Mouse (Mus musculus) brain, embryonic 14.5 days (tissue): ENCODE measurements around the gene Cdc42ep1.

ENCODE experiments used
- CTCF ChIP-seq: fragments of 200-500 bp; IDR thresholded peaks from 2 replicates; pipeline ENCODE4 v1.5.1; 2012; ENCODE audit warnings: inconsistent platforms, mild to moderate bottlenecking, moderate library complexity, borderline replicate concordance; ENCODE audit not compliant: insufficient read depth, insufficient read length; ENCODE audit errors: extremely low read depth
- POLR2A ChIP-seq: fragments of 200-500 bp; IDR thresholded peaks from 2 replicates; pipeline ENCODE4 v1.6.1; 2012; ENCODE audit warnings: mild to moderate bottlenecking, inconsistent platforms, borderline replicate concordance; ENCODE audit not compliant: poor library complexity, insufficient read depth, insufficient read length, severe bottlenecking; ENCODE audit errors: extremely low read depth

DNA sequence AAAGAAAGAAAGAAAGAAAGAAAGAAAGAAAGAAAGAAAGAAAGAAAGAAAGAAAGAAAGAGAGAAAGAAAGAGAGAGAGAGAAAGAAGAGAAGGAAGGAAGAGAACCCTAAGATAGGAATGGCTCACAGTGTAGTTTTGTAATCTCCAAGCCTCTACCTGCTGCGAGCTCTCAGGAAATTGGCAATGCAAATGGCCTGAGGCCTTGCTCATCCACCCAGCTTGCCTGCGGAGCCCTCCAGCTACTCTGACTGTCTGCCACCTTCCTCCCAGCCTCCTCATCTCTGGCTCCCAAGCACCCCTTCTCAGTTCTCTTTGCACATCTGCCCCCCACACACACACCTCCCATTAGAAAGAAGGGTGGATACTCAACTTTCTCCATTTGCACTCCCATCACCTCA lies 33.4 kb upstream of the Cdc42ep1 start:
- TF ChIP-seq POLR2A, result no peak
- no peak for TF ChIP-seq CTCF
